Mouse (Mus musculus) ES-Bruce4 (cell line): ENCODE data around the gene 1700025G04Rik. TPM values are rescaled to one million over a fixed set of nuclear protein-coding genes. Genes with fewer than 3 reads are reported as not detected.

Source experiments
- H3K27ac ChIP-seq: 2 replicates; pipeline ENCODE4 v1.5.1; 2012; ENCODE audit warnings: low read length, inconsistent platforms; ENCODE audit not compliant: insufficient read depth
- H3K27me3 ChIP-seq: 2 replicates; pipeline ENCODE4 v1.6.1; 2012; ENCODE audit warnings: mild to moderate bottlenecking, low read length, inconsistent platforms; ENCODE audit not compliant: control insufficient read depth, poor library complexity, insufficient read depth, severe bottlenecking
- H3K36me3 ChIP-seq: 2 replicates; pipeline ENCODE4 v1.6.1; 2012; ENCODE audit warnings: inconsistent platforms, mild to moderate bottlenecking, low read length, moderate library complexity; ENCODE audit not compliant: control insufficient read depth, poor library complexity, insufficient read depth, severe bottlenecking
- H3K4me1 ChIP-seq: one replicate; pipeline ENCODE4 v1.8.1; 2011; ENCODE audit warnings: low read length; ENCODE audit not compliant: control insufficient read depth, insufficient read depth
- H3K4me3 ChIP-seq: 2 replicates; pipeline ENCODE4 v1.5.1; 2011; ENCODE audit warnings: low read depth, mild to moderate bottlenecking, low read length
- H3K9ac ChIP-seq: 2 replicates; pipeline ENCODE4 v1.6.1; 2012; ENCODE audit warnings: low read depth, mild to moderate bottlenecking, inconsistent platforms; ENCODE audit not compliant: poor library complexity, severe bottlenecking
- H3K9me3 ChIP-seq: replicated peaks from 2 replicates; pipeline ENCODE4 v1.6.1; 2012; ENCODE audit warnings: mild to moderate bottlenecking, low read length, inconsistent platforms; ENCODE audit not compliant: control insufficient read depth, poor library complexity, insufficient read depth, severe bottlenecking
- CTCF ChIP-seq: IDR thresholded peaks from one replicate; pipeline ENCODE4 v1.8.1; 2011; ENCODE audit warnings: low read depth, low read length
- EP300 ChIP-seq: IDR thresholded peaks from 2 replicates; pipeline ENCODE4 v1.6.1; 2011; ENCODE audit warnings: low read depth, low read length; ENCODE audit not compliant: insufficient read depth
- POLR2A ChIP-seq: IDR thresholded peaks from one replicate; pipeline ENCODE4 v1.8.1; 2011; ENCODE audit warnings: low read length; ENCODE audit not compliant: insufficient read depth
- polyA plus RNA-seq: library from polyadenylated mRNA; stranded (reverse); fragments of >200 nt; gene quantifications from 2 replicates; pipeline ENCODE4 v1.2.4, GENCODE M21; 2011; ENCODE audit warnings: low read depth; ENCODE audit not compliant: missing spikeins, insufficient read depth, insufficient read length

Gene 1700025G04Rik
- polyA plus RNA-seq, 1 experiment, result 14.3 TPM

DNA sequence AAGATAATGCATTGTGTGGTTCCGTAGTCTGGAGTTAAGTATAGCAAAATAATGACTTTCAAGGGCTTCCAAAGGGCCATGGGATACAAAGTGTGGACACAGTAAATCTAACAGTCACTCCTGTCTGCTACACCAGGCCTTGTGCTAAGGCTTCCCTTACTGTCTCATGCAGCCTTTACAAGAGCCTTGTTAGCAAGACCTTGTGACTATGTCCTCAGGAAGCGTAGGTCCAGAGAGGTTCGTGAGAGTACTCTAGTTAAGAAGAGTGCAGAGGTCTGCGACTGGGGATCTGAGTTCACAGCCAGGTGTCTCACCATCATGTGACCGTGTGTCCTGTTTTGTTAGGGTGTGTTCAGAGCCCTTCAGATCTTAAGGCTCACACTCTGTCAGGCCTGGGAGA is 121.8 kb downstream of the 1700025G04Rik start:
- Histone ChIP-seq H3K36me3 (no peaks in the 10 kb centered on the region), H3K4me3 (no peak overlapping the region), H3K9me3 (no peaks in the 10 kb centered on the region), H3K4me1 (no peaks in the 10 kb centered on the region), H3K27me3 (no peaks in the 10 kb centered on the region), H3K9ac (no peak overlapping the region), H3K27ac (no peak overlapping the region)
- TF ChIP-seq CTCF (no peak), POLR2A (no peak), EP300 (no peak)

DNA sequence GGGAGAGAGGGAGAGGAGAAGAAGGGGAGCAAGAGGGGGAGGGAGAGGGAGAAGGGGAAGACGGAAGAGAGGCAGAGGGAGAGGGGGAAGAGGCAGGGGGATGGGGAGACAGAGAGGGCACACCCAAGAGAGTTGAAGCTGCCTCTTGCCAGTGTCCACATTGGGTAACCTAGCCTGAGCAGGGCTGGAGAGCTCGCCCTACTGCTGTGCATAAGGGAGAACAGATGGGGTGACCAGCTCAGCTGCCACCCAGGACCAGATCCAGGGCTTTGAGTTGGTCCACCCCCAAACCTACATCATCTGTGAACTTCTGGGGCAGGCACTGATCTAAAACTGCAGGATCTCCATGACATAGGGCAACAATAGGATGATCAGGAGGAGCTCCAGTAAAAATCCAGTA is 125.1 kb downstream of the 1700025G04Rik start:
- TF ChIP-seq EP300, result no peak
- no peak for TF ChIP-seq POLR2A
- TF ChIP-seq CTCF, result no peak
- H3K4me1 ChIP-seq, result no peaks in the 10 kb centered on the region

DNA sequence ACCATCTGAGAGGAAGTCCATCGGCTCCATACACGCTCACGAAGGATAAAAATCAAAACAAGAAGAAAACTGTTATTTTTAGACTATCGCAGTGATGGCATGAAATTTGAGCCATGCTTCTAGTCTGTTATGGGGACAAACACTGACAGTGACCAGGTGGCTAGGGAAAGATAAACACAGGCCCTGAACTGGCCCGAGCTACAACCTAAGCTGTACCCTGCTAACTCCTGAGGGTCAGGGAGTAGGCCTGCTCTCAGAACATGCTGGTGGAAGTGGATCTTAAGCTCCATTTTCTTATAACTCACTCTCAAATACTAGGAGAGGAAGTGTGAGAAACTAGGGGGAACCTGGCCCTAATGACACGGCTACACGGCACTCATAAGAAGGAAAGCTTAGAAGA is 126.7 kb downstream of the 1700025G04Rik start:
- TF ChIP-seq EP300, result no peak
- TF ChIP-seq POLR2A, result no peak
- TF ChIP-seq CTCF, result no peak
- H3K27me3 ChIP-seq, result no peaks in the 10 kb centered on the region
- no peaks in the 10 kb centered on the region for H3K9me3 ChIP-seq
- no peak overlapping the region for H3K4me3 ChIP-seq
- no peaks in the 10 kb centered on the region for H3K36me3 ChIP-seq
- no peak overlapping the region for H3K9ac ChIP-seq
- H3K4me1 ChIP-seq, result no peaks in the 10 kb centered on the region
- H3K27ac ChIP-seq, result no peak overlapping the region

More for the DNA sequence above, 125.1 kb downstream of the 1700025G04Rik start:
- Histone ChIP-seq H3K9ac (no peak overlapping the region), H3K4me3 (no peak overlapping the region), H3K27me3 (no peaks in the 10 kb centered on the region), H3K36me3 (no peaks in the 10 kb centered on the region), H3K27ac (no peak overlapping the region), H3K9me3 (no peaks in the 10 kb centered on the region)

DNA sequence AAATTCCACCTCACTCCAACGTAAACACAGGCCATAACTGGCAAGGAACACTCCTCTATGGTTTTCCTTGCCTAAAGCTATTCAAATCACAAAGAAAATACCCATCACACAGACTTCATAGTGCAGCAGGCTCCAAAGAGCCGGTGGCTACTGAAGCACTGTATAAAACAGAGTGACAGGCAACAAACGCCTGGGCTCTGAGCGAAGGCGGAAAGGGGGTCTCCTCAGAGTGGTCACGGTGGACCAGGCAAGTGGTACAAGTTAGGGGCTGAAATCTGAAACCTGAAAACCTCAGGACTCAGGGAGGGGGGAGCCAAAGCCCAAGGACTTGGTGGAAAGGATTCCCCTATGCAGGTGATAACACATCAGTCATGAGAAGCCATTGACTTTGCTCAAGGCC is 127.8 kb downstream of the 1700025G04Rik start:
- H3K9me3 ChIP-seq, result no peaks in the 10 kb centered on the region
- no peaks in the 10 kb centered on the region for H3K27me3 ChIP-seq
- no peak overlapping the region for H3K9ac ChIP-seq
- TF ChIP-seq CTCF, result no peak
- no peak for TF ChIP-seq POLR2A
- no peak for TF ChIP-seq EP300
- no peak overlapping the region for H3K27ac ChIP-seq
- H3K36me3 ChIP-seq, result no peaks in the 10 kb centered on the region
- no peaks in the 10 kb centered on the region for H3K4me1 ChIP-seq
- no peak overlapping the region for H3K4me3 ChIP-seq

DNA sequence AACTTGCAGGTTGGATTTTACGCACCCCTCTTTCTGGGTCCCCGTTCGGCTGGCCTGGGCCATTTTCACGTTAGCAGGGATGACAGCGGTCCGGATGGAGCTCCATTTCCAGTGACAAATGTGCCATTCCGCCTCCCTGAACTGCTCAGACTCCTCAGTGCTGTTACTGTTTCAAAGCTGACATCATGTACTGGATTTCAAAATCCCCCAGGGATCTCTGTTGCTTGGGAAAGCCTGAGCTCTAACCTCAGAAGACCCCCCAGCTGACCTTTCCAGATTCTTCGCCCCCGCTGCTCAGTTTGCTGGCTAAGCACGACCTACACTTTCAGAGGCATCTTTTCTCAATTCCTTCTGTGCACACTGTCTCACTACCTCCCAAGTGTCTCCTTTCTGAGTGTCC is 128.7 kb downstream of the 1700025G04Rik start:
- TF ChIP-seq POLR2A, result no peak
- no peak for TF ChIP-seq CTCF
- no peak for TF ChIP-seq EP300
- Histone ChIP-seq H3K4me1 (no peaks in the 10 kb centered on the region), H3K27me3 (no peaks in the 10 kb centered on the region), H3K36me3 (no peaks in the 10 kb centered on the region), H3K9ac (no peak overlapping the region), H3K27ac (no peak overlapping the region), H3K9me3 (no peaks in the 10 kb centered on the region), H3K4me3 (no peak overlapping the region)

DNA sequence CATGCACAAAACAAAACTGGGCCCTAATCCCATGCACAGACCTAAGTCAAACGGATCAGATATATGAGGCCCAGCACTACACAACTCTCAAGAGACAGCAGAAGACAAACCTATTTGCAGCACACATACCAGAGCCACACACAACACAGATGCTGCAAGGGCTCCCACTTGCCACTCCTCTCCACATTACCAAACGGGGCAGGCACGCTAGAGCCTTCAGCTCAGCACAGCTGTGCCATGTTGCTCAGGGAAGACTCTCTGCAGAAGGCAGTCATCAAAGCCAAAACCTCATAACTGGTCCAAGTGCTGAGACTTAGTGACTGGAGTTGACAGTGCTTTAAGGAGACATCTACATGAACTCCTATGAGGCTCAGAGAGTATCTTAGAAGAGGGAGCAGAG is 130.9 kb downstream of the 1700025G04Rik start:
- no peaks in the 10 kb centered on the region for H3K27me3 ChIP-seq
- no peaks in the 10 kb centered on the region for H3K36me3 ChIP-seq
- no peak overlapping the region for H3K27ac ChIP-seq
- H3K9me3 ChIP-seq, result no peaks in the 10 kb centered on the region
- H3K4me1 ChIP-seq, result no peaks in the 10 kb centered on the region
- no peak overlapping the region for H3K4me3 ChIP-seq
- no peak overlapping the region for H3K9ac ChIP-seq
- no peak for TF ChIP-seq EP300
- TF ChIP-seq CTCF, result no peak
- TF ChIP-seq POLR2A, result no peak

DNA sequence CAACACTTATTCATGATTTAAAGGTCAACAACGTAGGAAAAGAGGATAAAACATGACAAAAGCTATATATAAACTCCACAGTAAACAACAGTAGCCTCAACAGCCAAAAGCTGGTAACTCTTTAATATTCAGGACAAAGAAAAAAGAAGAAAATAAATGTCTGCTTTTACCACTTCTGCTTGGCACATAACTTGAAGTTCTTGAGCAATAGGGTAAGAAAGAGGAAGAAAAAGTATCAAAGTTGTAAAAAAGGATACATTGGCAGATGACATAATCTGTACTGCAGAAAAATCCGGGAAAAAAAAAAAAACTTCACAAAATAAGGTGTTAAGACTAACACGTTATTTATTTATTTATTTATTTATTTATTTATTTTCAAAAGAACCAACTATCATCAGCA is 131.5 kb downstream of the 1700025G04Rik start:
- Histone ChIP-seq H3K9me3 (no peaks in the 10 kb centered on the region), H3K36me3 (no peaks in the 10 kb centered on the region), H3K4me1 (no peaks in the 10 kb centered on the region), H3K27ac (no peak overlapping the region), H3K27me3 (no peaks in the 10 kb centered on the region), H3K4me3 (no peak overlapping the region), H3K9ac (no peak overlapping the region)
- TF ChIP-seq POLR2A (no peak), EP300 (no peak), CTCF (no peak)
